ENCODE assay signal across 9 mouse cellular contexts in genomic region chr9:96167168-96167585, GRCm38 (mm10). TPM values are rescaled to one million over a fixed set of nuclear protein-coding genes. Genes with fewer than 3 reads are reported as not detected.
DNase-seq lines count a peak whose midpoint lies in the region; ATAC-seq and TF ChIP-seq lines count a peak whose summit lies in the region.
"Had no signal": no experiment of that assay in that cellular context is flagged by ENCODE, and none has a peak within 500 bp of the region (broad histone marks: within the 10 kb centered on the region; RNA-seq: fewer than 3 reads in every experiment).

No protein-coding gene starts in this region.

- peak; percentile 90 for DNase-seq in midbrain, embryonic 10.5 days (ENCODE audit: low spot score)
- DNase-seq in c-Kit-positive CD71-positive TER-119-positive erythroid progenitor cells, embryonic 14.5 days (ENCODE audit: low spot score) = peak; percentile 67
- DNase-seq in forelimb bud, embryonic 11.5 days (ENCODE audit: low read depth, low spot score) = peak; percentile 81
- peak; percentile 83 for DNase-seq in induced T-regulatory cell, adult 2 months (ENCODE audit: low read depth)
- peak; percentile 72 for DNase-seq in left cerebral cortex, postnatal 4 days
- peak; percentile 86 for DNase-seq in neural tube, embryonic 11.5 days (ENCODE audit: low spot score)
- peak; percentile 74 for DNase-seq in stomach, postnatal 0 days (ENCODE audit: low spot score)

- H3K4me1 ChIP-seq in midbrain, embryonic 10.5 days = peaks cover 7% of the 10 kb centered on the region; the same call in 1 of the 2 replicates
- H3K4me1 ChIP-seq in midbrain, embryonic 16.5 days (ENCODE audit: control insufficient read depth, insufficient read depth, low read length) = no peaks in the 10 kb centered on the region
- no peaks in the 10 kb centered on the region for H3K4me1 ChIP-seq in neural tube, embryonic 11.5 days (ENCODE audit: control insufficient read depth, insufficient read depth, low read length)
- H3K4me1 ChIP-seq in stomach, postnatal 0 days (replicated peaks; ENCODE audit: control insufficient read depth, insufficient read depth) = no peaks in the 10 kb centered on the region
- H3K4me1 ChIP-seq: embryonic facial prominence, embryonic 15.5 days had no signal

- peak; percentile 91 for TF ChIP-seq CTCF in stomach, postnatal 0 days (IDR thresholded peaks at IDR 0.05; ENCODE audit: low read depth)

- ATAC-seq in midbrain, embryonic 16.5 days = no peak
- peak; percentile 60 for ATAC-seq in neural tube, embryonic 11.5 days (ENCODE audit: insufficient read depth, low FRiP score, low TSS enrichment)
- 0 out of 2 replicates have a peak, but pooled peaks have one; percentile 35 for ATAC-seq in stomach, postnatal 0 days (ENCODE audit: low FRiP score, low TSS enrichment)

- H3K4me2 ChIP-seq in midbrain, embryonic 16.5 days (ENCODE audit: low read length) = no peak overlapping the region
- H3K4me2 ChIP-seq in neural tube, embryonic 11.5 days (ENCODE audit: low read depth) = no peak overlapping the region
- H3K4me2 ChIP-seq in stomach, postnatal 0 days (replicated peaks; ENCODE audit: low read depth) = no peak overlapping the region
- H3K4me2 ChIP-seq: embryonic facial prominence, embryonic 15.5 days had no signal

- H3K4me3 ChIP-seq in midbrain, embryonic 10.5 days = no peak overlapping the region
- H3K4me3 ChIP-seq in midbrain, embryonic 16.5 days (ENCODE audit: low read depth, low read length) = no peak overlapping the region
- H3K4me3 ChIP-seq in neural tube, embryonic 11.5 days (ENCODE audit: low read depth, low read length) = no peak overlapping the region
- H3K4me3 ChIP-seq in stomach, postnatal 0 days (ENCODE audit: low read depth, low read length) = no peak overlapping the region
- H3K4me3 ChIP-seq: embryonic facial prominence, embryonic 15.5 days had no signal

- WGBS in midbrain, embryonic 10.5 days = 24% methylated on average over 5 of the region's 5 CpGs
- 14% methylated on average over 5 of the region's 5 CpGs for WGBS in midbrain, embryonic 16.5 days
- WGBS in neural tube, embryonic 11.5 days = 24% methylated on average over 5 of the region's 5 CpGs
- WGBS in stomach, postnatal 0 days = 38% methylated on average over 5 of the region's 5 CpGs

- TF ChIP-seq EP300 in stomach, postnatal 0 days (optimal IDR thresholded peaks at IDR 0.05) = no peak

- intact Hi-C loops in left cerebral cortex, postnatal 4 days (cut with DNase I) = no loop called here

- no peaks in the 10 kb centered on the region for H3K36me3 ChIP-seq in midbrain, embryonic 10.5 days
- H3K36me3 ChIP-seq in midbrain, embryonic 16.5 days (ENCODE audit: control insufficient read depth, insufficient read depth, low read length) = no peaks in the 10 kb centered on the region
- H3K36me3 ChIP-seq in neural tube, embryonic 11.5 days (ENCODE audit: control insufficient read depth, insufficient read depth, low read length) = no peaks in the 10 kb centered on the region
- 0 out of 2 replicates have a peak, but pooled peaks cover 3% of the 10 kb centered on the region for H3K36me3 ChIP-seq in stomach, postnatal 0 days (ENCODE audit: control insufficient read depth, insufficient read depth, low read length)

- no peak overlapping the region for H3K9ac ChIP-seq in midbrain, embryonic 16.5 days (ENCODE audit: low read depth, low read length)
- no peak overlapping the region for H3K9ac ChIP-seq in neural tube, embryonic 11.5 days (ENCODE audit: low read length)
- no peak overlapping the region for H3K9ac ChIP-seq in stomach, postnatal 0 days (ENCODE audit: low read length)
- H3K9ac ChIP-seq: embryonic facial prominence, embryonic 15.5 days had no signal

- no peaks in the 10 kb centered on the region for H3K9me3 ChIP-seq in midbrain, embryonic 10.5 days (replicated peaks)
- no peaks in the 10 kb centered on the region for H3K9me3 ChIP-seq in midbrain, embryonic 16.5 days (replicated peaks; ENCODE audit: control insufficient read depth, low read length, poor library complexity, severe bottlenecking)
- no peaks in the 10 kb centered on the region for H3K9me3 ChIP-seq in neural tube, embryonic 11.5 days (ENCODE audit: control insufficient read depth, low read length)
- no peaks in the 10 kb centered on the region for H3K9me3 ChIP-seq in stomach, postnatal 0 days (ENCODE audit: control insufficient read depth, low read length)
- H3K9me3 ChIP-seq: embryonic facial prominence, embryonic 15.5 days had no signal

- peak overlapping the region; percentile 73 for H3K27ac ChIP-seq in midbrain, embryonic 10.5 days (replicated peaks)
- H3K27ac ChIP-seq in midbrain, embryonic 16.5 days (ENCODE audit: low read length) = no peak overlapping the region
- H3K27ac ChIP-seq in neural tube, embryonic 11.5 days (ENCODE audit: low read depth, low read length) = no peak overlapping the region
- no peak overlapping the region for H3K27ac ChIP-seq in stomach, postnatal 0 days (replicated peaks)
- H3K27ac ChIP-seq: embryonic facial prominence, embryonic 15.5 days had no signal

- no peaks in the 10 kb centered on the region for H3K27me3 ChIP-seq in midbrain, embryonic 10.5 days (ENCODE audit: low read depth, poor library complexity, severe bottlenecking)
- H3K27me3 ChIP-seq in midbrain, embryonic 16.5 days (ENCODE audit: control insufficient read depth, insufficient read depth, low read depth, low read length) = no peaks in the 10 kb centered on the region
- no peaks in the 10 kb centered on the region for H3K27me3 ChIP-seq in neural tube, embryonic 11.5 days (ENCODE audit: control insufficient read depth, insufficient read depth, low read length)
- no peaks in the 10 kb centered on the region for H3K27me3 ChIP-seq in stomach, postnatal 0 days (ENCODE audit: control insufficient read depth, insufficient read depth, low read length)
- H3K27me3 ChIP-seq: embryonic facial prominence, embryonic 15.5 days had no signal

RNA-seq across cellular contexts. Expression of gene Tfdp2, which starts 28.9 kb away (rescaled TPM):
- 81.4 and 97.0 TPM in 2 replicates for polyA plus RNA-seq in midbrain, embryonic 10.5 days (2016; fragmentation: Nextera tagmentation; extraction: Ambion mirVana)
- 16.0 and 22.3 TPM in 2 replicates for polyA plus RNA-seq in midbrain, embryonic 16.5 days (2015; fragmentation: Nextera tagmentation; extraction: Ambion mirVana)
- total RNA-seq in left cerebral cortex, postnatal 4 days (2021) = 10 to 100 TPM; 13.1 to 14.9 TPM
- 64.9 and 69.9 TPM in 2 replicates for polyA plus RNA-seq in neural tube, embryonic 11.5 days (2014; fragmentation: Nextera tagmentation; extraction: Ambion mirVana)
- polyA plus RNA-seq in stomach, postnatal 0 days (2015; fragmentation: Nextera tagmentation; extraction: Ambion mirVana) = 28.8 and 34.3 TPM in 2 replicates

RNA-seq across cellular contexts. Expression of gene Gk5, which starts 48.0 kb away (rescaled TPM):
- polyA plus RNA-seq in midbrain, embryonic 10.5 days (2016; fragmentation: Nextera tagmentation; extraction: Ambion mirVana) = 2.9 and 3.1 TPM in 2 replicates
- 2.4 and 2.9 TPM in 2 replicates for polyA plus RNA-seq in midbrain, embryonic 16.5 days (2015; fragmentation: Nextera tagmentation; extraction: Ambion mirVana)
- 10 to 100 TPM in 1 of 2 experiments, 1 to 10 TPM in 1; 9.1 to 10.4 TPM for total RNA-seq in left cerebral cortex, postnatal 4 days (2021)
- 3.7 and 4.4 TPM in 2 replicates for polyA plus RNA-seq in neural tube, embryonic 11.5 days (2014; fragmentation: Nextera tagmentation; extraction: Ambion mirVana)
- polyA plus RNA-seq in stomach, postnatal 0 days (2015; fragmentation: Nextera tagmentation; extraction: Ambion mirVana) = 8.7 and 9.8 TPM in 2 replicates
